Mouse (Mus musculus): ENCODE data around the gene Ints7.

DNA sequence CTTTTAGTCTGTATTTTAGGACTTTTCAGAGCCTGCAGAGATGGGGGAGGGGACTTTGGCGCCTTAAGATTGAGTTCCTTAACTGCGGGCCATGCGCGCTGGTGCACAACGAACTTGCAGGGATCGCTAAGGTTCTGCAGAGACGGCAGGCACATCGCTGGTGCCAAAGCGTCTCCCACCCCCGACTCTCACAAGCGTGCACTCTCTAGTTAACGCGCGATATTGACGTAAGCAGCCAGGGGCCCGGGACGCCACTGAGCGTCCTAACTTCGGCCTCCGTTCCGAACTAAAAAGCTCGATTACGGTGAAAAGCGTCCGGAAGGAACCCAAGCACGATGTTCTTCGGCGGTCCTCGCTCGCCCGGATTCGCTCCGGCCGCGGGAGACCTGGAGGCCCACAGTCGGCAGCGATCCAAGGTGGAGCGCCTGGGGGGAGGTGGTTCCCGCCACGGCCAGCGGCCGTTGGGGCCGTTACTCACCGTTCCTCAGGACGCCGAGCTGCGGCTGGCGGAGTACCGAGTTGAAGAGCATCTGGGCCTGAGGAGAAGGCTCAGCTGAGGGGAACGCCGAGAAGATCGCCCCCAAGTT lies 472 bp upstream of the Ints7 start:
- TF ChIP-seq CTCF (IDR thresholded peaks at IDR 0.05; ENCODE audit: low read depth) (no peak), EP300 (IDR thresholded peaks at IDR 0.05; ENCODE audit: low read depth) (peak; percentile 25; the same call in 1 of the 2 replicates)
